Mouse (Mus musculus) MN1 (cell line): ENCODE results near the gene Map3k11.

Source experiments
- DNase-seq: peaks from one replicate; pipeline ENCODE4 v3.0.0-alpha.2; 2016; ENCODE audit warnings: low spot score

Map3k11 gene

DNA sequence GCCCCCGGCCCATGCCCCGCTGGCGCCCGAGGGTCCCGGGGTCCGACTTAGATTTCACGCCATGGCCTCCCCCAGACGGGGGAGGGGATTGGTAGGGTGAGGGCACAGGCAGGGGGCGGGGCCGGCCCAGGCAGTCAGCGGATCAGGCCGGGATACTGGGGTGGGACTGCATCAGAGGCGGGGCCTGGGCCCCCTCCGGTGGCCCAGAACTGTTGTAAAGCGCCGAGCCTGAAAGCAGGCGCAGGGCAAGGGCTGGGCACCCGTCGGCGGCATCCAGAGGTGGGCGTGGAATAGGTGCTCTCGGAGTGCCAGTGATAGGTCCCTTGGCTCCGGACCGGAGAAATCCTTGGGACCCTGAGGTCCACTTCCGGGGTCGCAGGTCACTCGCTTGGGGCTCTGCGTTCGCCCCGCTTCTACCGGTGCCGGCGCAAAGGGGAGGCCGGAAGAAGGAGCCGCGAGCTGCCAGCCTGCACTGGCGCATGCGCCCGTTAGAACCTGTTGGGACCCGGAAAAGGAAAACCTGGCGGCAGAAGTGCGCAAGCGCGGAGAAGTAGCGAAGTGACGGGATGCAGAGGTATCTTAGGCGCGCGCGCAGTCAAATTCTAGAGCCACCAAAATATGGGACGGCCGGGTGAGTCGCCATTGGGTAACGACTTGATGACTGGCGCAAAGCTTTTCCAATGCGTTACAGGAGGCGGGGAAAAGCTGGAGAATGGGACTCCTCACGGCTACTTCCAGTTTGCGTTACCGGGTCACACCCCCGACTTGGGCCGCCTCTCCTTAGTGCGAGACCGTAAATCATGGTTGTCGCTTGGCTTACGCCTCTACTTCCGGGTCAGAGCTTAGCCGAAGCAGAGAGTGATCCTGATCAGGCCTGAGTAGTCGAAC is at the start of gene Map3k11, which contains the start of gene Pcnx3:
Gene Map3k11, plus strand, starts transcription at position 543 of the 888 bp plus-strand sequence.
Gene Pcnx3, minus strand, starts transcription at position 709 of the 888 bp plus-strand sequence.
- peak; percentile 95 for DNase-seq

DNA sequence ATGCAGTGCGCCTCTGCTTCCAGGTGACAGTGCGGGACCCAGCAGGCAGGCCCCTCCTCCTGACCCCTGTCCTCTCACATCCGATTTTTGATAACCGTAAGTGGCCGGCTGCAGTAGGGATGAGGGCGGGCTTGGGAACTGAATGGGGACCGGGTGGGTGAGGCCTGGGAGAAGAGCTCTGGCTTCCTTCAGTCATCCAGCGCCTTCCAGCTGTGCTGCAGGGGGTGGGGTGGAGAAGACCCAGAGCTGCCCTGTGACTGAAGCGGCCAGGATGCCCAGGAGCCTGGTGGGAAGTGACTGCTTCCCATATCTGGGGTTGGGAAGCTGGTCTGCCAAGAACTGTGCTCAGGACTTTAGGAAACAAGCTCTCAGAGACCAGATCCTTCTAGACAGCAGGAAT is 48.2 kb upstream of the Map3k11 start:
- DNase-seq = peak; percentile 79

DNA sequence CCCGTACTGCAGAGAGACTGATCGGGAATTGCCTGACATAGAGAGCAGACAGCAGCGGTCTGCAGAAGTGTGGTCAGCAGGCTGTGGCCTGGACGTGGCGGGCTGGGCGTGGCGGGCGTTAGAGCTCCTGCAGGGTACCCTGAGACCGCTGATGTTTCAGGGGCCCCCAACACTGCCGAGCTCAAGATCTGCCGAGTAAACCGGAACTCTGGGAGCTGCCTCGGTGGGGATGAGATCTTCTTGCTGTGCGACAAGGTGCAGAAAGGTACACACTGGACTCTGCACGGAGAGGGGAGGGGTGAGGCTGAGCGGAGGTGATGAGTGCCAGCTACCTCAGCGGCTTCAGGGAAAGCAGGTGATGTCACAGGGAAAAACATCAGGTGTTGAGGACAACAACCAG is 47.5 kb upstream of the Map3k11 start:
- no peak for DNase-seq

DNA sequence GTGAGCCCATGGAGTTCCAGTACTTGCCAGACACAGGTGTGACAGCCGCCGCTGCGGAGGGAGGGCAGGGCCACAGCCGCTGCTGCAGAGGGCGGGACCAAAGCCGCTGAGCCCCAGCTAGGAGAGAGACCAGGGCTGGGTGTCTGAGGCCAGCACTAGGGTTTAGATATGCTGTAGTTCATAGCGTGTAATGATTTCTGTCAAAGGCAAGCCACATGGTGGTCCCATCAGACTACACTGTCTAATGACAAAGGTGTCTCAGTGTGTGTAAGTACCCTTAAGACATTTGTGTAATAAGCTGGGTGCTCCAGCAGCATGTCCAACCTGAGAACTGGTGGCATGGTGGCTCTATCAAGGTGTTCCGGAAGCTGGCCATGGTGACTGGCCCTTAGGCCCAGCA is 46.9 kb upstream of the Map3k11 start:
- DNase-seq = no peak

DNA sequence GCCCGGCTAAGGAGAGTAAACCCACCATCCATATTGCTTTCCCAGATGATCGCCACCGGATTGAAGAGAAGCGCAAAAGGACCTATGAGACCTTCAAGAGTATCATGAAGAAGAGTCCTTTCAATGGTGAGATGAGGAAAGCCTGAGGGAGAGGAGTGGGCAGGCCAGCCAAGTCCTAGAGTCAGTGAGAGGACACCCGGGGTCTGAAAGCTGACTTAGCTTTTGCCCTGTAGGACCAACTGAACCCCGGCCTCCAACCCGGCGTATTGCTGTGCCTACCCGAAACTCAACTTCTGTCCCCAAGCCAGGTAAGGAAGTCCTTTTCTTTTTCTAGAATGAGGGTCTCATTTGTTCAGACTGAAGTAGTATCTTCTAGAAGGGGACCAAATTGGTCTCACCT is 43.3 kb upstream of the Map3k11 start:
- no peak for DNase-seq

DNA sequence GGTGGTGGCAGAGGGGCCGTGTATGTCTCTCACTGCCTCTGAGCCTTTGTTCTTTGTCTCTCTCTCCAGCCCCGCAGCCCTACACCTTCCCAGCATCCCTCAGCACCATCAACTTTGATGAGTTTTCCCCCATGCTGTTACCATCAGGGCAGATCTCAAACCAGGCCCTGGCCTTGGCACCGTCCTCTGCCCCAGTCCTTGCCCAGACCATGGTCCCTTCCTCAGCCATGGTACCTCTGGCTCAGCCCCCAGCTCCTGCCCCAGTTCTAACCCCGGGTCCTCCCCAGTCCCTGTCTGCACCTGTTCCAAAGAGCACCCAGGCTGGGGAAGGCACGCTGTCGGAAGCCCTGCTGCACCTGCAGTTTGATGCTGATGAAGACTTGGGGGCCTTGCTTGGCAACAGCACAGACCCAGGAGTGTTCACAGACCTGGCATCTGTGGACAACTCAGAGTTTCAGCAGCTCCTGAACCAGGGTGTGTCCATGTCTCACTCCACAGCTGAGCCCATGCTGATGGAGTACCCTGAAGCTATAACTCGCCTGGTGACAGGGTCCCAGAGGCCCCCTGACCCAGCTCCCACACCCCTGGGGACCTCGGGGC is 41.7 kb upstream of the Map3k11 start:
- DNase-seq = no peak

DNA sequence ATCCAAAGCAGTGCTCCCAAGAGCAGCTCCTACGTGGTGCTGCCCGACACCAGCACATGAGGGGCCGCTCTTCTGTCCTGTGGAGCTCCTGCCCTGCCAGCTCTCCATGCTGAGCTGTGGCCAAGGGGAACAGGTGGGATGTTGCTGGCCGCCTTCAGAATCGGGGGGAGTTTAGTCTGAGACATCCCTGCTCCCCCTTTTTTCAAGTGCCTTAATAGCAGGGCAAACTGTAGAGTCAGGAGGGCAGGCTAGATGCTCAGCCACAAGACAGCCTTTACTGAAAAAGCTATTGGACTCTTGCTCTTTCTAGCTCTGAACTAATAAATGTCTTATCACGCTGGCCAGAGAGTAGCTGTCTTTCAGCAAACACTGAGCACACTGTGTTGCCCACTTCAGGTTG is 40.8 kb upstream of the Map3k11 start:
- no peak for DNase-seq

DNA sequence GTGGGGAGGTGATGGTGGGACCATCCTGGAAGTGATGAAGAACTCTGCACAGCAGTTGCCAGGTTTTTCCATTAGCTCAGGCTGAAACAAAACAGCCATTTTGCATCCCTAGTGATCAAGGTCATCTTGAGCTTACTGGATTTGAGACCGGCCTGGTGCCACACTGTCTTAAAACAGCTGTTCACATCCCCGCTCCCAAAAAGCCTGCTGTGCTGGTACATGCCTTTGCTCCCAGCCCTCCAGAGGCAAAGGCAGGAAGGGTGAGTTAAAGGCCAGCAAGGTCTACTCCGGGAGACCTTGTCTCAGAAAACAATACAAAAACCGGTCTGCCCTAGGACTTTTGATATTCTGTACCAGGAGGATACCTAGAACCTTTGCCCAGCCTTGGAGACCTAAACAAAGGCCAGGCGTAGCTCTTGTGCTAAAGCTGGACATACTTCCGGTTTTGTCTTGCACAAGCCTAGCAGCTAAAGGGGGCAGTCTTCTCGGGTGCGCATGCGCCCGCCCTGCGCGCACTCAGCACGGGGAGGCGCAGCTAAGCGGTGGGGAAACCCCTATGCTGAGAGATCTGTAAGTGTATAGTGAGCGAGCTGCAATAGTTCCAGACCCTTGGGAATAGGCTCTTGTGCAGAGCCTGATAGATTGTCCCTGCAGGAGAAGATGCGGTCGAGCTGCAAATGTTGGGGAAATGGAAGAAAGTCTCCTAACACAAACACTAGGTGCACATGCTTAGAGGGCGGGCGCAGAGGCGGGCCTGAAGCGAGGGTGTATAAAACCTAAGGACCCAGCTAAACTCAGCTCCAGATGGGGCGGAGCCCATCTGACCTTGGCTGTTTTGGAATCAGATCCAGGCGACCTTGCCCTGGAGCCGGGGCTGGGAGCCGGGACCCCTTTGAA is 39.9 kb upstream of the Map3k11 start:
- peak; percentile 68 for DNase-seq

DNA sequence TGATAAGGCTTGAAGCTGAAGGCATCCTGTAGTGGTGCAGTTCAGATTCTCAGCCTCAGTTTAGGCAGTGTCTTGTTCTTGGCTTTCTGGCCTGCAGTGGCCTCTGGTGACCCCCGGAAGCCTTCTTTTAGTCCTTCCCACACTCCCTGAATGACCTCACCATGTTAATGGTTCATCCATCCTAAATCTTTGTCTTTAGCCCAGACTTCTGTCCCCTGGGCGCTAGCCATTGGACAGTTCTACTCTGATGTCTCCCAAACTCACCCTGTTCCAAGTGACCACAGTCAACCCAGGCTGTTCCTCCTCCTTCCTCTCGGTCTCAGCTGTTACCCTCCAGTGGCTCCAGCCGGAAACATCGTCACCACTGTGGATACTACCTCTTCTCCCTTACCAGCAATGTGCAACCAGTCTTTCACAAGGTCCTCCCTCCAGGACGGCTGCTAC is 39.2 kb upstream of the Map3k11 start:
- no peak for DNase-seq

DNA sequence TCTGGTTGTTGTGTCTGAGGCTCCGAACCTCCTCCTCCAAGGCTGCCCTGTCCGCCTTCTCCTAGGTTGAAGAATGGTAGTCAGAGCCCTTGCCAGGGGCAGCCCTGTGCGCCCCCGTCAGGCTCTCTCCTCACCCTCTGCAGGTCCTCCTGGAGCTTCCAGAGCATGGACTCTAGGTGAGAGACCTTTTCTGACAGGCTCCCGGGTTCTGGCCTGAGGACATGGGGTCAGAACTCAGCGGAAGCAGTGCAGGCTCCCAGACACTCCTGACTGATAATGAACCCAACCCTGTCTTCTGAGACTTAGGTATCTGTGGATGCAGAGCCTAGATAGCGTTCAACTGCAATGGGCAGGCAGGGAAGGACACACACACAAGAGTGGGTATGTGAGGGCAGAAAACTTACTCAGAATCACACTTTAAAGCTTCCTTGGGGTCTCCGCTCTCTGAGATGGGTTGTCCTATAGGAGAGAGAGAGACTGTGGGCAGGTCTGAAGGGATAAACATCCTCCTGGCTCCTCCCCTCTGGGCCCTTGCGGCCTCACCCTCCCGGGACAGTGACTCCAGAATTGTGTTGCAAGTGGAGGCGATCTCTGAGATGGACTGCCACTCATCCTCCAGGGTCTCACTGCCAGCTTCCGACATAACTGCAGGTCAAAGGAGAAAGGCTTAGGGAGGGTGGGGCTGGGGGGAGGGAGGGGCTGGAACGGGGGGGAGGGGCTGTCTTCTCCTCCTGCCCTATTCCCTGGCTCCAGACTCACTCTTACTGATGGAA is 36.9 kb upstream of the Map3k11 start:
- DNase-seq = no peak

DNA sequence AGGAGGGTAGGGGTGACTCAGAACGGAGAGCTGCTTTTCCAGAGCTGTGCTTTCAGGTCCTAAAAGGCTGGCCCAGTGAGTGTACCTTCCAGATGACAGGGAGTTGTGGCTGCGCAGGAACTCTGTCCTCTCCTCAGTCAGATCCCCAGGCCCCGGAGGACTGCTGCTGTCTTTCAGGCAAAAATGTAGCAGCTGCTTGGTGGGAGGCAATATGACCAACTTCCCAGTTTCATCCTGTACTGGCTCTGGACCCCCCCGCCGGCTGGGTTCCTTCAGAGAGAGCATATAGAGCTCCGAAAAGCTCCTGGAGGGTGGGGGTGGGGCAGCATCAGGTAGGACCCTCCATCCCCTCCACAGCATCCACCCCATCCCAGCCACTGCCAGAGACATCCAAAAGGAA is 36.0 kb upstream of the Map3k11 start:
- no peak for DNase-seq

DNA sequence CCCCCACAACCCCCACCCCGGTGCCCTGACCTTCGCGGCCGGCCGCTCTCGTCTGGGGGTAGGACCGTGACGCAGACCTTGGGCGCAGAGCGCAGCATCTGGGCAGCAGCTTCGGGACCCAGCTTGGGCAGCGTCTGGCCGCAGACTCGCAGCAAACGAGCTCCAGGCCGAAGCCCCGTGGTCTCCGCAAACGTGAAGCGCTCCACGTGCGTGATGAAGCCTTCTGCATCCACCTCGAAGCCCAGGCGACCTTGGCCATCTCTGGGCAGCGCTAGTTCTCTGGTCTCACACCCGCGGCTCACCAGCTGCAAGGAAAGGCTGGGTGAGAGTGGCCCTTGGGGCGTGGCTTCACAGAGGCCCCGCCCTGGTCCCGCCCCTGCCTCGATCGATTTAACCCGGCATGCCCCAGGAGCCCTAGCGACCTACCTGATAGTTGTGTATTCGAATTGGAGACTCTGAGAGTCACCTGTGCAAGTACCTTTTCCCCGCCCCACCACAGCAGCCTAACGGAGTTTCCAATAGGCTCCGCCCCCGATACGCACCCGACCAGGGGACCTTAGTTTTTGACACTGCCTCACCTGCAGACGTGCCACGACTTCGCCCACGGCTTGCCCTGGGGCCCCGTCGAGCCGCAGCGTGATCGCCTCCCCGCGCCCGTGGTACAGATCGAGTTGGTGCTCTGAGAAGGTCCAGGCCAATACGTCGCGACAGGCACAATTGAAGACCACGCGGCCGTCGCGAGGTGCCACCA is 34.4 kb upstream of the Map3k11 start:
- no peak for DNase-seq

DNA sequence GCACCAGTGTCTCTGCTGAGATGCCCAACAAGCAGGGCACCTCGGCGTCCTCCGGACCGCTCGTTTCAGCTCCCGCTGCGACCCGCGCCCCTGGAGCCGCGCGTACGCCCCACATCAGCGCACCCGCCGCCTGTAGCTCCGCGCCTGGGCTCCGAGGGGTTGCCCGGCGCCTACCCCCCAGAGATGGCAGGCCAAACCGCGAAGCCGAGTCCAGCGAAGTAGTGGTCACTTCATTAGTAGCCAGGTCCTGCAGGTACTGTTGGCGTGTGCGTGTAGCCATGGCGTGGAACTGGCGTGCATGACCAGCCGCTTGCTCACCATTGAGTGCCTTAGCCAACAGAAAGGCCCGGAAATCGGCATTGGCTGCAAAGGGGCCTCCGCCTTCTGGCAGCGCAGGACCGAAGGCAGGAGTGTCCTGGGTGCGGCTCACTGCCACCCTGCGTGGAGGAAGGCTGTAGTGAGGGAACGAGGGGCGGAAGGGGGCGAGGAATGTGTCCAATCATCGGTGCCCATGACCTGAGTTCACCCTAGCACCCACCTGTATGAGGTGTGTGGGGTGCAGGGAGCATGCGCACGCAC is 33.7 kb upstream of the Map3k11 start:
- DNase-seq = no peak

DNA sequence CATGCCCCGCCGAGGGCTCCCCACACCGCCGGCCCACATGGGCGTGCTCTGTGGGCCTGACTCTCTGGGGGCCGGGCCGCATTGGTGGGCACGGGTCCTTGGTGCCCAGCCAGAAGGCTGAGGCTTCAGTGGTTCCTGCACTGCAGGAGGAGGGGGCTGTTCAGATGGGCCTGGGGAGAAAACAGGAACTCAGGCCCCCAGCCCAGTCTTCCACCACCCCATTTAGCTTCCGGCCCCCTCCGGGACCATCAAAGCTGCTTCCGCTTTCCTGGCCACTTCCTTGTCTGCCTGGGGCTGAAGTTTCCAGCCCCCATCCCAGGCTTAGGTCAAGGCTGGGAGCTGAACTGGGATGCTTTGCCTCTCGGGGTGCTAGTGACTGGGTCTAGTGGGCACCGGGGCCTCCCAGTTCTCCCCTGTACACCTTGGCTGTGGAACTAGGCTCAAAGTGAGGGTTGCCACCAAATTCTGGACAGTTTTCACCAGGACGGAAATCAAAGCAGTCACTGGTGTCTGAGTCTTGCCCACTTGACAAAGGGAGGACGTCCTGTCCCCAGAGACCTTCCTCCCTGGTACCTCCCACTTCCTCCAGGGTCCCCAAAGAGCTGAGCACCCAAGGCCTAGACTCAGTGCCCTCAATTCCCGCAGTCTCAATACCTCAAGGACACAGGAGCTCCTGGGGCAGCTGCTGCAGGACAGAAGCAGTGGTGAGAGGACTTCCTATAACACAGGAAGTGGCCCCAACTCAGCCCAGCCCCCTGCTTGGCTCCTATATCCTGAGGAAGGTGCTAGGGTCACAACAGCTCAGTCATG is 27.4 kb upstream of the Map3k11 start:
- DNase-seq = no peak

DNA sequence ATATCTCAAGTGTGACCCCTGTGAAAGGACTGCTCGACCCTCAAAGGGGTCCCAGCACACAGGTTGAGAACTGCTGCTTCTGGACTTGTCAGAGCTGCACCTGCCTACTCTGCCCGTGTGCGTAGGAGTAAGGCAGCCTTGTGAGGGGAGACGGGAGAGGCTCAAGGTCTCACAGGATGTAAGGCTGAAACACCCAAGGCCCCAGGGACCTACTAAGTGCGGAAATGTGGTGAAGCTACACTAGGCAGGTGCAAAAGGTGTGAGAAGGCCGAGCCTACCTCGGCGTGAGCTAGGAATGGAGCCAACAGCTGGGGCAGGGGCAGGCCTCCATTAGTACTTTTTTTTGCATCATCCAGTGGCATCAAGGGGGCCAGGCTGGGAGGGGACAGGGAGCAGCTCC is 26.2 kb upstream of the Map3k11 start:
- DNase-seq = no peak

DNA sequence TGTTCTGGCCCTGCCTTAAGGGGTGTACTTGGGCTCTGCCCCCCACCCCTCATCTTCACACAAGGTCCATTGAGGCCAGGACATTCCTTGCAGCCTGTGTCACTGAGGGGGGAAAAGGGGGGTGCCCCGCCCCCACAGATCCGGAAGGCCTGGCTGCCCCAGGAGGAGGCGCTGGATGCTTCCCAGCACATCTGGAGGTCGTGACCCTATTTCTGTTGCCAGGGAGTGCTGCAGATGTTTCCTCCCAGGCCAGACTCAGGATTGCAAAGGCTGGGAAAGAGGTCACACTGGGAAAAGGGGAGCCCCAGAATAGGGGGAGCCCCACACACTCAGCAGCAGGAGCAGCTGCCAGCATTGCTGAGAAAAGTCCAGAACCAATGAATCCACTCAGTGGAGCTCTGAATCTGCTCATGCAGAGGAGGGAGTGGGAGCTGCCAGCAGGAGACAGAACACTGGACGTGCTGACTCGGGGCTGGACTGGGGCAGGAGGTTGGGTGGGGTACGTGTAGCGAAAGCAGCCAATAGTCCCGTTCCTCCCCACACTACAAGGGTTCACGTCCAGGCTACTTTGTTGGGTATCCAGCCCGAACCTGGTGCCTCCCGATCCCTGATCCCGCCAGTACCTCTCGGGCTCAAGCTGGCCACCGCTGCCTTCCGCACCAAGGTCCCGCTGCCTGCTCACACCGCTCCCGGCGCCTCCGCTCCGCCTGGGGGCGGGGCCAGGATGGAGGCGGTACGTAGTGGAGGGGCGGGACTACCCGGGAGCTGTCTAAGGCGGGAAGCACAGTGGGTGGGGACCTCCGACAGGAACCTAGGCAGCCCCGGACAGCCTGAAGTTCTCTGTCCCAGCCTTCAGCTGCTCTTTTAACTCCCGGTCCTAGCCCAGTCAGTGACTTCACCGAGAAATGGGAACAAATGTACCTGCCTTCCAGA is 25.3 kb upstream of the Map3k11 start, which contains the start of gene Sipa1:
Gene Sipa1, minus strand, starts transcription at position 727 of the 933 bp plus-strand sequence.
- DNase-seq = peak; percentile 80

DNA sequence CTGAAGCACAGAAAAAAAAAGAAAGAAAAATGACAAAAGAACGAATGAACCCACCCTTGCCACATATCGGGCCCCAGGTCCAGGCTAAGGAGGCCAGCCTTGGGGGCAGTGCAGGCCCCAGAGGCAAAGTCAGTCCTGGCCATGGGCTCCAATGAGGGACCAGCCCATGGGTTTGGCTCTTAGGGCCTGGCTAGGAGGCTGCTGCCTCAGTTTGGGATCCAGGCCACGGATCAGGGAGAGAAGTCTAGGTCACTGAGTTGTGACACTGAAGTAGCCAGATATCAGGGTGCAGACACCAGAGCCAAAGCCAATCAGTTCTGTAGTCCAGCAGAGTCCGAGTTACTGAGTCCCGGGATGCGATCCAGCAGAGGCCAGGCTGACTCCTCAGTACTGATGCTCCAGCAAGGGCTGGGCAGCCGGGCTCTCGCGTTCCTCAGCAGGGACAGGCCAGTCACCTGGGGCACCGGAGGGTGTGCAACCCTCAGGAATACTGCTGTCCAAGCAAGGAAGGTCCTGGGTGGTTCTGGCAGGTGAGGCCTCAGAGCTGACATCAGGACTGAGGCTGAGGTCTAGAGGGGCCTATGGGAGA is 23.8 kb upstream of the Map3k11 start:
- no peak for DNase-seq

DNA sequence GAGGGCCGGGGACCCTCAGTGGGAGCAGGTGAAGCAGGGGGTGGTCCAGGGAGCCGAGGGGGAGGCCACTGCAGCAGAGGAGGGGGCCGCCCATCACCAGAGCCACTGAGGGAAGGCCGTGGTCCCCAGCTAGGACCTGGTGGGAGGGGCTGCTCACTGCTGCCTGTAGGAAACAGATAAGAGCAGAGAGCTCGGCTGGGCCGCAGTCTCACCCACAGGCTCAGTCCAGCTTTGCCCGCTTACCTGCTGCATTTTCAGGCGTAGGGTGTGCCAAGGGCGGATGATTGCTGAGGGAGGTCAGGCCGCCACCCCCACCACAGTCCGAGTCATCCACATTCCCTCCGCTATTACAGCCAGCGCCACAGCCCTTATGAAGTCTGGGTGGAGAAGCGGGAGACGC is 23.1 kb upstream of the Map3k11 start:
- no peak for DNase-seq
